In genomic region chr2:103599296-103599695, GRCm38 (mm10) we compare ENCODE assay signal across 14 mouse cellular contexts. TPM values are rescaled to one million over a fixed set of nuclear protein-coding genes. Genes with fewer than 3 reads are reported as not detected.
DNase-seq lines count a peak whose midpoint lies in the region; ATAC-seq and TF ChIP-seq lines count a peak whose summit lies in the region.
"Had no signal": no experiment of that assay in that cellular context is flagged by ENCODE, and none has a peak within 500 bp of the region (broad histone marks: within the 10 kb centered on the region; RNA-seq: fewer than 3 reads in every experiment).

No protein-coding gene starts in this region.

- H3K36me3 ChIP-seq in hindbrain, embryonic 12.5 days = no peaks in the 10 kb centered on the region
- no peaks in the 10 kb centered on the region for H3K36me3 ChIP-seq in hindbrain, postnatal 0 days (ENCODE audit: insufficient read depth, low read length)
- no peaks in the 10 kb centered on the region for H3K36me3 ChIP-seq in liver, postnatal 0 days (replicated peaks; ENCODE audit: insufficient read depth, low read length)
- no peaks in the 10 kb centered on the region for H3K36me3 ChIP-seq in limb, embryonic 13.5 days
- H3K36me3 ChIP-seq: liver, embryonic 15.5 days; midbrain, embryonic 12.5 days had no signal

- intact Hi-C loops in gastrocnemius, adult 2 months (cut with DNase I) = no loop called here
- intact Hi-C loops in gastrocnemius, postnatal 14 days (cut with DNase I; ENCODE audit: low total_unique reads) = no loop called here

- no peak for TF ChIP-seq CTCF in gastrocnemius, adult 2 months (IDR thresholded peaks at IDR 0.05)
- no peak for TF ChIP-seq CTCF in hindbrain, postnatal 0 days (IDR thresholded peaks at IDR 0.05; ENCODE audit: low read depth)
- no peak for TF ChIP-seq CTCF in liver, postnatal 0 days (IDR thresholded peaks at IDR 0.05; ENCODE audit: low read depth)

- H3K27ac ChIP-seq in gastrocnemius, adult 2 months = peak overlapping the region; percentile 24; the same call in 1 of the 2 replicates
- H3K27ac ChIP-seq in hindbrain, embryonic 12.5 days = peak overlapping the region; percentile 56; the same call in 1 of the 2 replicates
- H3K27ac ChIP-seq in hindbrain, postnatal 0 days = no peak overlapping the region
- peak overlapping the region; percentile 34; the same call in 1 of the 2 replicates for H3K27ac ChIP-seq in liver, postnatal 0 days (ENCODE audit: low read depth)
- no peak overlapping the region; the same call in 1 of the 2 replicates for H3K27ac ChIP-seq in limb, embryonic 13.5 days
- H3K27ac ChIP-seq: liver, embryonic 15.5 days had no signal

- no peak for DNase-seq in gastrocnemius, adult 2 months
- DNase-seq in gastrocnemius, postnatal 14 days = no peak
- no peak for DNase-seq in hindbrain, postnatal 0 days (ENCODE audit: low spot score)
- no peak for DNase-seq in liver, postnatal 0 days
- DNase-seq in liver = no peak
- DNase-seq in retina, embryonic 14.5 days (ENCODE audit: low spot score) = no peak
- DNase-seq: lung, postnatal 4 days; thymus, postnatal 14 days had no signal

- 90% methylated on average over 1 of the region's 1 CpGs for WGBS in hindbrain, embryonic 12.5 days
- WGBS in hindbrain, postnatal 0 days = 92% methylated on average over 1 of the region's 1 CpGs
- 69% methylated on average over 1 of the region's 1 CpGs for WGBS in liver, postnatal 0 days (ENCODE audit: insufficient replicate concordance)
- 29% methylated on average over 1 of the region's 1 CpGs for WGBS in limb, embryonic 13.5 days

- peaks cover 35% of the 10 kb centered on the region for H3K4me1 ChIP-seq in hindbrain, embryonic 12.5 days
- H3K4me1 ChIP-seq in hindbrain, postnatal 0 days (ENCODE audit: insufficient read depth, low read length) = peaks cover 6% of the 10 kb centered on the region; the same call in 1 of the 2 replicates
- H3K4me1 ChIP-seq in liver, postnatal 0 days (ENCODE audit: insufficient read depth) = peaks cover 46% of the 10 kb centered on the region
- peaks cover 91% of the 10 kb centered on the region for H3K4me1 ChIP-seq in limb, embryonic 13.5 days

- no peak for ATAC-seq in hindbrain, embryonic 12.5 days (ENCODE audit: low FRiP score)
- no peak for ATAC-seq in hindbrain, postnatal 0 days
- no peak for ATAC-seq in liver, postnatal 0 days
- no peak for ATAC-seq in limb, embryonic 13.5 days (ENCODE audit: low FRiP score, low read depth)

- no peaks in the 10 kb centered on the region for H3K27me3 ChIP-seq in hindbrain, embryonic 12.5 days
- H3K27me3 ChIP-seq in hindbrain, postnatal 0 days (ENCODE audit: insufficient read depth, low read length) = no peaks in the 10 kb centered on the region
- H3K27me3 ChIP-seq in liver, postnatal 0 days (ENCODE audit: insufficient read depth, low read length) = no peaks in the 10 kb centered on the region
- H3K27me3 ChIP-seq in limb, embryonic 13.5 days = no peaks in the 10 kb centered on the region
- H3K27me3 ChIP-seq: CH12.LX; forebrain, embryonic 13.5 days; liver, embryonic 15.5 days had no signal

- no peaks in the 10 kb centered on the region for H3K9me3 ChIP-seq in hindbrain, embryonic 12.5 days (replicated peaks)
- H3K9me3 ChIP-seq in hindbrain, postnatal 0 days (ENCODE audit: low read length) = no peaks in the 10 kb centered on the region
- no peaks in the 10 kb centered on the region for H3K9me3 ChIP-seq in liver, postnatal 0 days (ENCODE audit: low read length)
- H3K9me3 ChIP-seq in limb, embryonic 13.5 days = no peaks in the 10 kb centered on the region
- H3K9me3 ChIP-seq: forebrain, embryonic 13.5 days; liver, embryonic 15.5 days; midbrain, embryonic 12.5 days had no signal

- no peak overlapping the region for H3K4me3 ChIP-seq in gastrocnemius, adult 2 months
- no peak overlapping the region for H3K4me3 ChIP-seq in hindbrain, embryonic 12.5 days
- no peak overlapping the region for H3K4me3 ChIP-seq in hindbrain, postnatal 0 days (ENCODE audit: low read length)
- H3K4me3 ChIP-seq in liver, postnatal 0 days (ENCODE audit: low read depth, low read length) = no peak overlapping the region
- H3K4me3 ChIP-seq in limb, embryonic 13.5 days = no peak overlapping the region
- H3K4me3 ChIP-seq: forebrain, embryonic 13.5 days; liver, embryonic 15.5 days; midbrain, embryonic 12.5 days had no signal

- H3K4me2 ChIP-seq in hindbrain, embryonic 12.5 days (replicated peaks) = no peak overlapping the region
- H3K4me2 ChIP-seq in hindbrain, postnatal 0 days (ENCODE audit: low read depth, low read length) = no peak overlapping the region
- H3K4me2 ChIP-seq in liver, postnatal 0 days (ENCODE audit: low read depth, low read length) = no peak overlapping the region
- 0 out of 2 replicates have a peak overlapping the region, but pooled peaks have one; percentile 44 for H3K4me2 ChIP-seq in limb, embryonic 13.5 days (replicated peaks)
- H3K4me2 ChIP-seq: liver, embryonic 15.5 days; midbrain, embryonic 12.5 days had no signal

- no peak for TF ChIP-seq EP300 in liver, postnatal 0 days (IDR thresholded peaks at IDR 0.05; ENCODE audit: low read depth)

- H3K9ac ChIP-seq in hindbrain, embryonic 12.5 days = no peak overlapping the region
- H3K9ac ChIP-seq in hindbrain, postnatal 0 days (replicated peaks; ENCODE audit: low read length) = no peak overlapping the region
- no peak overlapping the region for H3K9ac ChIP-seq in liver, postnatal 0 days (replicated peaks)
- H3K9ac ChIP-seq in limb, embryonic 13.5 days = no peak overlapping the region
- H3K9ac ChIP-seq: liver, embryonic 15.5 days; midbrain, embryonic 12.5 days had no signal

RNA-seq across cellular contexts. Expression of gene Abtb2, which starts 33.2 kb away (rescaled TPM):
- 10 to 100 TPM in 1 of 2 experiments, 1 to 10 TPM in 1; 8.3 to 13.2 TPM for total RNA-seq in gastrocnemius, adult 2 months (2021)
- total RNA-seq in gastrocnemius, postnatal 14 days (2021) = 1 to 10 TPM; 4.9 to 6.8 TPM
- 26.2 and 27.3 TPM in 2 replicates for polyA plus RNA-seq in hindbrain, embryonic 12.5 days (2016; fragmentation: Nextera tagmentation; extraction: Ambion mirVana)
- 42.9 and 45.9 TPM in 2 replicates for total RNA-seq in hindbrain, postnatal 0 days (2014; rRNA removed)
- 11.7 and 11.8 TPM in 2 replicates for polyA plus RNA-seq in hindbrain, postnatal 0 days (2015; fragmentation: Nextera tagmentation; extraction: Ambion mirVana)
- polyA plus RNA-seq in liver, postnatal 0 days (2015; fragmentation: Nextera tagmentation; extraction: Ambion mirVana) = 1.8 and 2.1 TPM in 2 replicates
- 17.6 and 20.5 TPM in 2 replicates for polyA plus RNA-seq in limb, embryonic 13.5 days (2015; fragmentation: Nextera tagmentation; extraction: Ambion mirVana)

Comparison
In these comparisons a context has a peak if more than half of its experiments do, and no peak if none do; other contexts are left out.
1. H3K27ac ChIP-seq: peak in gastrocnemius, adult 2 months (single experiment), hindbrain, embryonic 12.5 days (single experiment) and liver, postnatal 0 days (single experiment); none in hindbrain, postnatal 0 days (single experiment) and limb, embryonic 13.5 days (single experiment).